ENCODE assay signal across 21 mouse cellular contexts in the genomic region with DNA sequence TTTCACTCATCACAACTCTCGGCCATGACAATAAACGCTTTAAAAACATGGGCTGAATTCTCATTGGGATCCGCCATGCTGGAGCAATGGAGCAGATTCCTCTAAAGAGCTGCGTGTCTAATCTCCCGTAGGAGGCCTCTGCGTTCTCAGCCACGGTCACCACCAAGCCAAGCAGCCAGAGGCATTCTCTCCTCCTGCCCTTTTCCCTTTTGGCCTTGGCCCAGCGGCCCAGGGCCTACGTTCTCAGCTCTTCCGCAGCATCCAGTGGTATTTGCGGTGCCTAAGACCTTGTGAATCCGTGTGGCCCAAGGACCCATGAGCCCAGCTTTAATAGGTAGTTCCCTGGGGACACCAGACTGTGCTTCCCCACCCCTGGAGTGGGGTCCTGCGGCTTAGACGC.
"Had no signal": no experiment of that assay in that cellular context is flagged by ENCODE, and none has a peak within 500 bp of the region (broad histone marks: within the 10 kb centered on the region; RNA-seq: fewer than 3 reads in every experiment).

No protein-coding gene starts in this region.

- H3K9me3 ChIP-seq: kidney, embryonic 15.5 days; limb, embryonic 13.5 days; liver, embryonic 12.5 days; liver, embryonic 15.5 days; lung, embryonic 15.5 days; megakaryocyte, embryonic 14.5 days; midbrain, embryonic 10.5 days; neural tube, embryonic 13.5 days; stomach, embryonic 15.5 days had no signal

- H3K36me3 ChIP-seq: kidney, embryonic 15.5 days; limb, embryonic 13.5 days; liver, embryonic 12.5 days; liver, embryonic 15.5 days; lung, embryonic 15.5 days; midbrain, embryonic 10.5 days; neural tube, embryonic 13.5 days; stomach, embryonic 15.5 days had no signal

- H3K27ac ChIP-seq: limb, embryonic 13.5 days; liver, embryonic 12.5 days; liver, embryonic 15.5 days; lung, embryonic 15.5 days; neural tube, embryonic 13.5 days had no signal

- H3K9ac ChIP-seq: kidney, embryonic 15.5 days; limb, embryonic 13.5 days; liver, embryonic 12.5 days; liver, embryonic 15.5 days; lung, embryonic 15.5 days; neural tube, embryonic 13.5 days; stomach, embryonic 15.5 days had no signal

- H3K4me3 ChIP-seq: kidney, embryonic 15.5 days; limb, embryonic 13.5 days; liver, embryonic 12.5 days; liver, embryonic 15.5 days; lung, embryonic 15.5 days; megakaryocyte, embryonic 14.5 days; midbrain, embryonic 10.5 days; neural tube, embryonic 13.5 days; stomach, embryonic 15.5 days had no signal

- H3K27me3 ChIP-seq: kidney, embryonic 15.5 days; liver, embryonic 15.5 days; lung, embryonic 15.5 days; stomach, embryonic 15.5 days had no signal

- ATAC-seq: liver, embryonic 12.5 days had no signal

- DNase-seq: kidney, adult 8-10 months; kidney, postnatal 10 days; left cerebral cortex, postnatal 4 days; liver; lung, adult 18-20 months; lung, postnatal 10 days; lung, postnatal 36 days; midbrain, embryonic 14.5 days; retina, postnatal 1 day; right cerebral cortex, postnatal 25 days; spleen, adult 18-20 months; thymus, postnatal 25 days had no signal

- H3K4me2 ChIP-seq: kidney, embryonic 15.5 days; limb, embryonic 13.5 days; liver, embryonic 12.5 days; liver, embryonic 15.5 days; lung, embryonic 15.5 days; neural tube, embryonic 13.5 days; stomach, embryonic 15.5 days had no signal
